Mouse (Mus musculus) gonadal fat pad, adult 2 months (tissue): ENCODE data around the gene Slc9a8. TPM values are rescaled to one million over a fixed set of nuclear protein-coding genes. Genes with fewer than 3 reads are reported as not detected.

Experiments used
- DNase-seq: peaks from one replicate; pipeline ENCODE4 v3.0.0-alpha.2; 2012; ENCODE audit warnings: low read depth
- polyA plus RNA-seq: library from polyadenylated mRNA; depleted of rRNA; stranded (reverse); fragments of >200 nt; gene quantifications from 2 replicates; pipeline ENCODE4 v1.2.3, GENCODE M21; 2012

Slc9a8 gene
- polyA plus RNA-seq, 1 experiment: 39.1 TPM

GRCm38 (mm10) chr2:167483827-167484410 lies 62.4 kb downstream of the Slc9a8 start:
- no peak for DNase-seq

- DNase-seq: no peak
Measured at GRCm38 (mm10) chr2:167484932-167485331, 63.4 kb downstream of the Slc9a8 start.

- peak; percentile 54 for DNase-seq
Measured at GRCm38 (mm10) chr2:167485501-167486377, 64.2 kb downstream of the Slc9a8 start.

GRCm38 (mm10) chr2:167486573-167486972 lies 65.1 kb downstream of the Slc9a8 start:
- no peak for DNase-seq

GRCm38 (mm10) chr2:167487551-167487950 lies 66.0 kb downstream of the Slc9a8 start:
- DNase-seq: no peak

GRCm38 (mm10) chr2:167487994-167488393 lies 66.5 kb downstream of the Slc9a8 start:
- no peak for DNase-seq

GRCm38 (mm10) chr2:167490813-167491525 lies 69.5 kb downstream of the Slc9a8 start:
- no peak for DNase-seq

GRCm38 (mm10) chr2:167491757-167492708 lies 70.5 kb downstream of the Slc9a8 start, which contains the start of gene Rnf114:
Rnf114 (plus strand) TSS chr2:167492645.
- DNase-seq: no peak

- no peak for DNase-seq
Measured at GRCm38 (mm10) chr2:167492713-167493636, 71.5 kb downstream of the Slc9a8 start, which contains the start of gene Spata2. Spata2 (minus strand) TSS chr2:167492887.

- DNase-seq: no peak
Measured at GRCm38 (mm10) chr2:167496437-167496836, 74.9 kb downstream of the Slc9a8 start.

GRCm38 (mm10) chr2:167497272-167497671 lies 75.8 kb downstream of the Slc9a8 start:
- no peak for DNase-seq

- DNase-seq: no peak
Measured at GRCm38 (mm10) chr2:167502554-167503252, 81.2 kb downstream of the Slc9a8 start.

GRCm38 (mm10) chr2:167503253-167503895 lies 81.9 kb downstream of the Slc9a8 start:
- DNase-seq: no peak

GRCm38 (mm10) chr2:167503896-167504349 lies 82.4 kb downstream of the Slc9a8 start:
- DNase-seq: no peak

GRCm38 (mm10) chr2:167505127-167505526 lies 83.6 kb downstream of the Slc9a8 start:
- DNase-seq: no peak

- DNase-seq: no peak
Measured at GRCm38 (mm10) chr2:167506546-167507260, 85.2 kb downstream of the Slc9a8 start.

- no peak for DNase-seq
Measured at GRCm38 (mm10) chr2:167507719-167508385, 86.3 kb downstream of the Slc9a8 start.

- DNase-seq: no peak
Measured at GRCm38 (mm10) chr2:167508569-167508968, 87.1 kb downstream of the Slc9a8 start.
